ENCODE assay signal across 24 mouse cellular contexts in genomic region chr10:92665287-92665686, GRCm38 (mm10).
"Had no signal": no experiment of that assay in that cellular context is flagged by ENCODE, and none has a peak within 500 bp of the region (broad histone marks: within the 10 kb centered on the region; RNA-seq: fewer than 3 reads in every experiment).

No protein-coding gene starts in this region.

- DNase-seq: kidney, postnatal 10 days; kidney, postnatal 4 days; left cerebral cortex, postnatal 4 days; liver, postnatal 0 days; lung, embryonic 14.5 days; retina, postnatal 1 day; right cerebral cortex, postnatal 25 days; spleen, adult 18-20 months; thymus, adult 18-20 months; thymus, postnatal 14 days; thymus, postnatal 4 days had no signal

- H3K27ac ChIP-seq: kidney, embryonic 15.5 days; limb, embryonic 12.5 days; limb, embryonic 15.5 days; liver, embryonic 14.5 days; macrophage; midbrain, embryonic 10.5 days; midbrain, embryonic 13.5 days; neural tube, embryonic 13.5 days had no signal

- ATAC-seq: liver, postnatal 0 days; lung, postnatal 0 days; midbrain, embryonic 13.5 days; midbrain, embryonic 16.5 days had no signal

- H3K4me1 ChIP-seq: kidney, embryonic 15.5 days; limb, embryonic 12.5 days; limb, embryonic 15.5 days; megakaryocyte, embryonic 14.5 days; midbrain, embryonic 10.5 days; midbrain, embryonic 13.5 days; neural tube, embryonic 13.5 days had no signal

- H3K27me3 ChIP-seq: kidney, embryonic 15.5 days; limb, embryonic 12.5 days; limb, embryonic 15.5 days; megakaryocyte, embryonic 14.5 days; midbrain, embryonic 13.5 days; neural tube, embryonic 13.5 days had no signal

- H3K9ac ChIP-seq: kidney, embryonic 15.5 days; limb, embryonic 12.5 days; limb, embryonic 15.5 days; liver, embryonic 14.5 days; liver, postnatal 0 days; lung, embryonic 14.5 days; midbrain, embryonic 13.5 days; neural tube, embryonic 13.5 days had no signal

- H3K4me2 ChIP-seq: kidney, embryonic 15.5 days; limb, embryonic 12.5 days; limb, embryonic 15.5 days; liver, embryonic 11.5 days; lung, embryonic 14.5 days; midbrain, embryonic 13.5 days; neural tube, embryonic 13.5 days had no signal

- H3K36me3 ChIP-seq: kidney, embryonic 15.5 days; limb, embryonic 12.5 days; limb, embryonic 15.5 days; midbrain, embryonic 10.5 days; midbrain, embryonic 13.5 days; neural tube, embryonic 13.5 days had no signal

- H3K9me3 ChIP-seq: kidney, embryonic 15.5 days; limb, embryonic 12.5 days; limb, embryonic 15.5 days; midbrain, embryonic 10.5 days; neural tube, embryonic 13.5 days had no signal

- H3K4me3 ChIP-seq: kidney, embryonic 15.5 days; limb, embryonic 12.5 days; limb, embryonic 15.5 days; megakaryocyte, embryonic 14.5 days; midbrain, embryonic 10.5 days; midbrain, embryonic 13.5 days; myocyte; neural tube, embryonic 13.5 days had no signal
